Mouse (Mus musculus): ENCODE data around the gene Snap91.

Snap91 gene

GRCm38 (mm10) chr9:86880113-86880972 is at the start of gene Snap91:
Gene Snap91, minus strand, starts transcription at chr9:86880654.
- DNase-seq = peak; percentile 85

GRCm38 (mm10) chr9:86926519-86926918 is 46.1 kb upstream of the Snap91 start:
- no peak for DNase-seq

GRCm38 (mm10) chr9:86925688-86926087 is 45.2 kb upstream of the Snap91 start:
- no peak for DNase-seq

GRCm38 (mm10) chr9:86922430-86922829 is 42.0 kb upstream of the Snap91 start:
- no peak for DNase-seq

- DNase-seq = no peak
These were observed 36.1 kb upstream of the Snap91 start for GRCm38 (mm10) chr9:86916543-86916942.

- no peak for DNase-seq
These were observed 19.2 kb upstream of the Snap91 start for GRCm38 (mm10) chr9:86899502-86900199.

- peak; percentile 78 for DNase-seq
These were observed 990 bp downstream of the Snap91 start for GRCm38 (mm10) chr9:86879216-86880112.

- DNase-seq = peak; percentile 40
These were observed 1.7 kb downstream of the Snap91 start for GRCm38 (mm10) chr9:86878716-86879115.

GRCm38 (mm10) chr9:86873681-86874080 is 6.8 kb downstream of the Snap91 start:
- no peak for DNase-seq

GRCm38 (mm10) chr9:86869586-86870338 is 10.7 kb downstream of the Snap91 start:
- DNase-seq = no peak

GRCm38 (mm10) chr9:86858101-86858500 is 22.4 kb downstream of the Snap91 start:
- DNase-seq = no peak

- no peak for DNase-seq
These were observed 22.8 kb downstream of the Snap91 start for GRCm38 (mm10) chr9:86857626-86858025.

- DNase-seq = no peak
These were observed 27.6 kb downstream of the Snap91 start for GRCm38 (mm10) chr9:86852861-86853260.

- no peak for DNase-seq
These were observed 28.8 kb downstream of the Snap91 start for GRCm38 (mm10) chr9:86851689-86852088.

GRCm38 (mm10) chr9:86850452-86851207 is 29.8 kb downstream of the Snap91 start:
- DNase-seq = peak; percentile 60

GRCm38 (mm10) chr9:86843747-86844353 is 36.6 kb downstream of the Snap91 start:
- no peak for DNase-seq

GRCm38 (mm10) chr9:86829792-86830191 is 50.7 kb downstream of the Snap91 start:
- DNase-seq = no peak

- DNase-seq = no peak
These were observed 51.4 kb downstream of the Snap91 start for GRCm38 (mm10) chr9:86829034-86829433.

GRCm38 (mm10) chr9:86819366-86819765 is 61.1 kb downstream of the Snap91 start:
- no peak for DNase-seq

- no peak for DNase-seq
These were observed 62.8 kb downstream of the Snap91 start for GRCm38 (mm10) chr9:86817673-86818072.

- DNase-seq = no peak
These were observed 66.1 kb downstream of the Snap91 start for GRCm38 (mm10) chr9:86814340-86814739.

Measured in cerebellum, adult 9-10 months (tissue).